Mouse (Mus musculus) neural tube, embryonic 11.5 days (tissue): ENCODE measurements at regions not wholly inside any gene's neighbourhood (a gene's known extent, or its start where the extent isn't known, plus 50 kb on each side); places are given as distances from the start of the nearest gene placed in this dataset.

ENCODE experiments used
- ATAC-seq: fragments of 200-750 bp; cut with Nextera tagmentation; 2 replicates; pipeline ENCODE4 v1.8.0; 2017; ENCODE audit warnings: moderate number of reproducible peaks, mild to moderate bottlenecking, moderate TSS enrichment, moderate library complexity; ENCODE audit not compliant: insufficient read depth, low FRiP score, low TSS enrichment
- DNase-seq: peaks from one replicate; pipeline ENCODE4 v3.0.0-alpha.2; 2015; ENCODE audit warnings: low spot score
- H3K27ac ChIP-seq: fragments of 300-500 bp; sonication (generic); 2 replicates; pipeline ENCODE4 v1.5.1; 2014; ENCODE audit warnings: low read depth, mild to moderate bottlenecking, low read length
- H3K27me3 ChIP-seq: fragments of 300-500 bp; sonication (generic); 2 replicates; pipeline ENCODE4 v1.6.1; 2014; ENCODE audit warnings: mild to moderate bottlenecking, low read length, mixed read lengths; ENCODE audit not compliant: control insufficient read depth, insufficient read depth
- H3K36me3 ChIP-seq: fragments of 300-500 bp; sonication (generic); 2 replicates; pipeline ENCODE4 v1.6.1; 2014; ENCODE audit warnings: mild to moderate bottlenecking, low read length, moderate library complexity, mixed read lengths; ENCODE audit not compliant: control insufficient read depth, insufficient read depth
- H3K4me1 ChIP-seq: fragments of 300-500 bp; sonication (generic); 2 replicates; pipeline ENCODE4 v1.6.1; 2014; ENCODE audit warnings: low read length, mixed read lengths; ENCODE audit not compliant: control insufficient read depth, insufficient read depth
- H3K4me2 ChIP-seq: fragments of 300-500 bp; sonication (generic); 2 replicates; pipeline ENCODE4 v1.6.1; 2014; ENCODE audit warnings: low read depth, mild to moderate bottlenecking, moderate library complexity
- H3K4me3 ChIP-seq: fragments of 300-500 bp; sonication (generic); 2 replicates; pipeline ENCODE4 v1.5.1; 2014; ENCODE audit warnings: low read depth, low read length
- H3K9ac ChIP-seq: fragments of 300-500 bp; sonication (generic); 2 replicates; pipeline ENCODE4 v1.6.1; 2014; ENCODE audit warnings: mild to moderate bottlenecking, low read length
- H3K9me3 ChIP-seq: fragments of 300-500 bp; sonication (generic); 2 replicates; pipeline ENCODE4 v1.6.1; 2016; ENCODE audit warnings: low read length; ENCODE audit not compliant: control insufficient read depth
- WGBS: fragments of 180-500 bp; shearing (Covaris S2); extraction: QIAGEN DNeasy Blood & Tissue Kit; methylation state at CpG from one replicate; pipeline ENCODE4 v1.1.7; 2014; 5-methylcytosine and 5-hydroxymethylcytosine counted together

DNA sequence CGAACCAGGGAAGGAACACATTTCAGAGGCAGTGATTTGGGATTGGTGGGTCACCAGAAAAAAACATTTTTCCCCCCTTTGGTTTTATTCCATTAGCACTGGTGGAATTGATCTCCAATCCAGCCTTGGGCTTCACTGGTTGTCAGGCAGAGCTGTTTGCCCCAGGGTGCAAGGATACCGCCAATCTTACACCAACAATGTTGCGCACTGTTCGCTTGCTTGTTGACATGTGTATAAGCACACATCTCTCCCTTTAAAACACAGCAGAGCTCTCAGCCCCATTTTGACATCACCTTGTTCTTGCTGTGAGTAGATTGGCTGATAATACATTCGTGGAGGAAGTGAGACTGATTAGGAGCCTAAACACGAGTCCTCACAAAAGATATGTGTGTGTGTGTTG lies 333.1 kb upstream of the Atp5g3 start:
- H3K27ac ChIP-seq = no peak overlapping the region

GRCm38 (mm10) chr2:74243801-74244200 lies 332.7 kb upstream of the Atp5g3 start:
- DNase-seq = no peak

More for the DNA sequence above, 333.1 kb upstream of the Atp5g3 start:
- H3K36me3 ChIP-seq = no peaks in the 10 kb centered on the region
- no peak overlapping the region for H3K4me2 ChIP-seq
- no peak overlapping the region for H3K4me3 ChIP-seq
- DNase-seq (no peak), ATAC-seq (no peak)
- H3K9me3 ChIP-seq = no peaks in the 10 kb centered on the region
- 87% methylated on average over 6 of the region's 6 CpGs for WGBS
- peaks cover 3% of the 10 kb centered on the region; the same call in 1 of the 2 replicates for H3K4me1 ChIP-seq
- H3K9ac ChIP-seq = no peak overlapping the region
- no peaks in the 10 kb centered on the region for H3K27me3 ChIP-seq

GRCm38 (mm10) chr2:74239586-74239985 lies 328.5 kb upstream of the Atp5g3 start:
- no peak overlapping the region for H3K9ac ChIP-seq
- WGBS = 72% methylated on average over 10 of the region's 10 CpGs
- H3K4me2 ChIP-seq = no peak overlapping the region
- H3K9me3 ChIP-seq = no peaks in the 10 kb centered on the region
- H3K36me3 ChIP-seq = no peaks in the 10 kb centered on the region
- peak; percentile 26 for DNase-seq
- no peak overlapping the region for H3K27ac ChIP-seq
- H3K27me3 ChIP-seq = no peaks in the 10 kb centered on the region
- no peak overlapping the region for H3K4me3 ChIP-seq
- ATAC-seq = no peak
- peaks cover 3% of the 10 kb centered on the region; the same call in 1 of the 2 replicates for H3K4me1 ChIP-seq

More at GRCm38 (mm10) chr2:74243801-74244200, 332.7 kb upstream of the Atp5g3 start:
- Histone ChIP-seq H3K27ac (no peak overlapping the region), H3K9ac (no peak overlapping the region), H3K4me1 (peaks cover 3% of the 10 kb centered on the region; the same call in 1 of the 2 replicates), H3K27me3 (no peaks in the 10 kb centered on the region), H3K36me3 (no peaks in the 10 kb centered on the region), H3K9me3 (no peaks in the 10 kb centered on the region), H3K4me2 (no peak overlapping the region), H3K4me3 (no peak overlapping the region)
- WGBS = 56% methylated on average over 9 of the region's 9 CpGs
- no peak for ATAC-seq

GRCm38 (mm10) chr2:74217437-74217836 lies 306.3 kb upstream of the Atp5g3 start:
- no peak for DNase-seq
- Histone ChIP-seq H3K4me1 (no peaks in the 10 kb centered on the region), H3K4me2 (no peak overlapping the region), H3K9ac (no peak overlapping the region), H3K4me3 (no peak overlapping the region), H3K36me3 (no peaks in the 10 kb centered on the region), H3K27me3 (no peaks in the 10 kb centered on the region), H3K27ac (no peak overlapping the region), H3K9me3 (no peaks in the 10 kb centered on the region)
- WGBS = 80% methylated on average over 3 of the region's 3 CpGs
- no peak for ATAC-seq

- Histone ChIP-seq H3K27me3 (no peaks in the 10 kb centered on the region), H3K4me3 (no peak overlapping the region), H3K27ac (no peak overlapping the region), H3K36me3 (no peaks in the 10 kb centered on the region), H3K9ac (no peak overlapping the region), H3K4me2 (no peak overlapping the region), H3K4me1 (no peaks in the 10 kb centered on the region), H3K9me3 (no peaks in the 10 kb centered on the region)
- ATAC-seq (no peak), DNase-seq (no peak)
- WGBS = 66% methylated on average over 9 of the region's 9 CpGs
Observed at GRCm38 (mm10) chr2:74210210-74210609, 299.1 kb upstream of the Atp5g3 start.

DNA sequence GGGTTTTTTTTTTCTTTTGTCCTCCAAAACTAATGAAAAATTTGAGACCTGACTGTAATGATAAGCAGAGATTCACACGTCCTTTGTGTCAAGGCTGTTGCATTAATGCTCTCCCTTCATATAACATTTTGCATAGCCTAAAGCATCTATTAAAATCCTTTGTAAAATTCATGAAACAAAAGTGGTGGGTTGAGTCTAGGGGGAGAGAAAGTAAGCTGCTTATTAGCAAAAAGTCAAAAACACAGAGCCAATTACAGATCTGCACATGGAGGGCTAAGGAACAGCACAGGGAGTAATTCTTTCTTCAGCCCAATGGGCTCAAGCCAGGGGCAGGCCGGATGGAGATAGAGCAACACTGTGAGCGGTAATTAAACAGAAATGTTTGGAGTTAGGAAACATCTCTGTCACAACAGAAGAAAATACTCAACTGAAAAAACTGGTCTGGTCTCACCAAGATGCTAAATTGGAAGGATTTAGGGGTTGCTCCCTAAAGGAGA lies 298.3 kb upstream of the Atp5g3 start:
- Histone ChIP-seq H3K27me3 (no peaks in the 10 kb centered on the region), H3K4me1 (no peaks in the 10 kb centered on the region), H3K27ac (no peak overlapping the region), H3K9me3 (no peaks in the 10 kb centered on the region), H3K36me3 (no peaks in the 10 kb centered on the region), H3K4me3 (no peak overlapping the region), H3K4me2 (no peak overlapping the region), H3K9ac (no peak overlapping the region)
- no peak for ATAC-seq
- 75% methylated on average over 3 of the region's 3 CpGs for WGBS
- DNase-seq = no peak

DNA sequence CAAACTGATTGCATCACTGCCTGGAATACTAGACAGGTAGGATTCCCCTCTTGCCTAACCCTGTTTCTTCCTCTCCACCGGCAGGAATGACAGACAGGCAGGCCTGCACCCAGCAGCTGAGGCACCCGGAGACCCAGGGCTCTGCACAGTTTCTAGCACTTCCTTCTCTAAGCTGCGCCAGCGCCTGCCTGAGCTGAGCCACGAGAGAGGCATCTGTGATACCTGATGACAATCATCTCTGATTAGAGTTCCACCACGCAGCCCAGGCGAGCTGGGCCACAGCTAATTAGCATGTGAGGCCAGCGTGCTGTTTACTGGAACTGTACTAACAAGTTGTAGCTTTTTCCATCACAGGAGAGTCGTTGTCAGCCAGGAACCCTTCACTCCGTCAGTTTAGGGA lies 296.3 kb upstream of the Atp5g3 start:
- Histone ChIP-seq H3K36me3 (no peaks in the 10 kb centered on the region), H3K4me1 (no peaks in the 10 kb centered on the region), H3K4me2 (no peak overlapping the region), H3K9ac (no peak overlapping the region), H3K27me3 (no peaks in the 10 kb centered on the region), H3K9me3 (no peaks in the 10 kb centered on the region), H3K4me3 (no peak overlapping the region), H3K27ac (no peak overlapping the region)
- ATAC-seq = no peak
- no peak for DNase-seq
- 61% methylated on average over 10 of the region's 10 CpGs for WGBS

DNA sequence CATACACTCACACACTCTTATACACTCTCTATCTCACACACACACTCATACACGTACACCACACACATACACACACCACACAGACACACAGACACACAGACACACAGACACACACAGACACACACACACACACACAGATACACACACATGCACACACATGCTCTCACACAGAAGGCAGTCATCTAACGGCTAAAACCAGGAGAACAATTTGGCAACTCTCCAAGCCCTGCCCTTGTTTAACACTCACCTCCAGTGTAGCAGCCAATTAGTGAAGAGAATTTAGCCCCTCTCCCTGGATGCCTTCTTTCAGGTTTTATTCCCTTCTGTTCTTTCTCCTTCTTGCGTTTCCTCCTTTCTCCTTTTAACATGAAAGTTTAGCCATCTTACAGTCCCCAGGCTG lies 291.6 kb upstream of the Atp5g3 start:
- ATAC-seq (no peak), DNase-seq (no peak)
- H3K4me1 ChIP-seq = 0 out of 2 replicates have a peak, but pooled peaks cover 2% of the 10 kb centered on the region

GRCm38 (mm10) chr2:74201608-74202323 lies 290.6 kb upstream of the Atp5g3 start:
- H3K4me2 ChIP-seq = no peak overlapping the region
- 0 out of 2 replicates have a peak, but pooled peaks cover 2% of the 10 kb centered on the region for H3K4me1 ChIP-seq
- WGBS = 60% methylated on average over 11 of the region's 11 CpGs
- no peak overlapping the region for H3K9ac ChIP-seq
- ATAC-seq = no peak
- H3K27ac ChIP-seq = no peak overlapping the region
- H3K4me3 ChIP-seq = no peak overlapping the region
- DNase-seq = no peak
- no peaks in the 10 kb centered on the region for H3K9me3 ChIP-seq
- H3K36me3 ChIP-seq = no peaks in the 10 kb centered on the region
- no peaks in the 10 kb centered on the region for H3K27me3 ChIP-seq

More for the DNA sequence above, 291.6 kb upstream of the Atp5g3 start:
- Histone ChIP-seq H3K4me2 (no peak overlapping the region), H3K27me3 (no peaks in the 10 kb centered on the region), H3K9ac (no peak overlapping the region), H3K4me3 (no peak overlapping the region), H3K9me3 (no peaks in the 10 kb centered on the region), H3K27ac (no peak overlapping the region), H3K36me3 (no peaks in the 10 kb centered on the region)
- WGBS = 82% methylated on average over 3 of the region's 3 CpGs
